Mouse (Mus musculus): ENCODE data around the gene Kcnk18. TPM values are rescaled to one million over a fixed set of nuclear protein-coding genes. Genes with fewer than 3 reads are reported as not detected.

The Kcnk18 gene
- polyA plus RNA-seq, 1 experiment from 2014 or later, result not detected

GRCm38 (mm10) chr19:59265907-59266306 is 46.9 kb downstream of the Kcnk18 start:
- Histone ChIP-seq H3K27me3 (ENCODE audit: low read depth, poor library complexity, severe bottlenecking) (peaks cover 36% of the 10 kb centered on the region), H3K4me1 (peaks cover 18% of the 10 kb centered on the region), H3K9me3 (replicated peaks) (no peaks in the 10 kb centered on the region), H3K27ac (no peak overlapping the region), H3K4me3 (no peak overlapping the region), H3K36me3 (no peaks in the 10 kb centered on the region)
- 79% methylated on average over 6 of the region's 6 CpGs for WGBS
- no peak for DNase-seq (ENCODE audit: low spot score)

DNA sequence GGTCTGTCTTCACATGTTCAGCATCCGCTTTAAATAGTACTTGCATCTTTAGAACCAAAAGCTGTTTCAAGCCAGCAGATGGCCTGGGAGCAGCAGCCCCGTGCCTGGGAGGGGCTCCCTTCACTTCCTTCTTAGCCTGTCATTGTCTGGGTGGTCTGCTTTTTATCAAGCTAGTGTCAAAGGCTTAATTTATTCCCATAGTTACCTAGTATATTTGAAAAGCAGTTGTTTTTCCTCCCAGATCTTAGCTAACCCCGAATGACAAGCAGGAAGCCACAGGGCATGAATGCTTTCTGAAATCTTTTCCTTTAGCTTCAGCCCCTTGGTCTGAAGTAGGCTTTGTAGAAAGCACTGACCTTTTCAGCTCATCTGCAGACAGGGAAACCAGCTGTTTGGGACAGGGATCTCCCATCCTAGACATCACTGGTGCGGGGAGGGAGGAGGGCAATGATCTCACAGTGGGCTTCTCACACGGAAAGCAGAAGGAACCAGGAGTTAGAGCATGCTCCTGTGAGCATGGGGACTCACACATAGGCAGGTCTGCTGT is 48.5 kb downstream of the Kcnk18 start:
- Histone ChIP-seq H3K4me1 (peaks cover 11% of the 10 kb centered on the region), H3K4me3 (no peak overlapping the region), H3K27ac (no peak overlapping the region), H3K27me3 (ENCODE audit: low read depth, poor library complexity, severe bottlenecking) (peaks cover 21% of the 10 kb centered on the region), H3K36me3 (no peaks in the 10 kb centered on the region), H3K9me3 (replicated peaks) (no peaks in the 10 kb centered on the region)
- WGBS, result 12% methylated on average over 5 of the region's 5 CpGs
- DNase-seq (ENCODE audit: low spot score), result no peak

- H3K4me3 ChIP-seq, result no peak overlapping the region
- no peaks in the 10 kb centered on the region for H3K9me3 ChIP-seq (replicated peaks)
- WGBS, result 94% methylated on average over 7 of the region's 7 CpGs
- DNase-seq (ENCODE audit: low spot score), result no peak
- H3K4me1 ChIP-seq, result no peaks in the 10 kb centered on the region
- no peaks in the 10 kb centered on the region for H3K27me3 ChIP-seq (ENCODE audit: low read depth, poor library complexity, severe bottlenecking)
- H3K36me3 ChIP-seq, result no peaks in the 10 kb centered on the region
- no peak overlapping the region for H3K27ac ChIP-seq
Measured at GRCm38 (mm10) chr19:59273190-59273589, 54.2 kb downstream of the Kcnk18 start.

GRCm38 (mm10) chr19:59276354-59276753 is 57.3 kb downstream of the Kcnk18 start:
- no peaks in the 10 kb centered on the region for H3K36me3 ChIP-seq
- no peak overlapping the region for H3K27ac ChIP-seq
- no peaks in the 10 kb centered on the region for H3K9me3 ChIP-seq (replicated peaks)
- no peak for DNase-seq (ENCODE audit: low spot score)
- no peaks in the 10 kb centered on the region for H3K27me3 ChIP-seq (ENCODE audit: low read depth, poor library complexity, severe bottlenecking)
- no peak overlapping the region for H3K4me3 ChIP-seq
- 91% methylated on average over 7 of the region's 7 CpGs for WGBS
- H3K4me1 ChIP-seq, result peaks cover 4% of the 10 kb centered on the region

- H3K4me1 ChIP-seq, result peaks cover 4% of the 10 kb centered on the region
- H3K9me3 ChIP-seq (replicated peaks), result no peaks in the 10 kb centered on the region
- H3K4me3 ChIP-seq, result no peak overlapping the region
- no peaks in the 10 kb centered on the region for H3K36me3 ChIP-seq
- H3K27ac ChIP-seq, result no peak overlapping the region; the same call in 1 of the 2 replicates
- no peak for DNase-seq (ENCODE audit: low spot score)
- H3K27me3 ChIP-seq (ENCODE audit: low read depth, poor library complexity, severe bottlenecking), result no peaks in the 10 kb centered on the region
Measured at GRCm38 (mm10) chr19:59280841-59281240, 61.8 kb downstream of the Kcnk18 start.

GRCm38 (mm10) chr19:59282001-59282400 is 63.0 kb downstream of the Kcnk18 start:
- H3K9me3 ChIP-seq (replicated peaks), result no peaks in the 10 kb centered on the region
- no peak overlapping the region for H3K4me3 ChIP-seq
- no peak overlapping the region for H3K27ac ChIP-seq
- no peak for DNase-seq (ENCODE audit: low spot score)
- peaks cover 4% of the 10 kb centered on the region for H3K4me1 ChIP-seq
- H3K27me3 ChIP-seq (ENCODE audit: low read depth, poor library complexity, severe bottlenecking), result no peaks in the 10 kb centered on the region
- 92% methylated on average over 3 of the region's 3 CpGs for WGBS
- no peaks in the 10 kb centered on the region for H3K36me3 ChIP-seq

Other genes with a start within 250 kb of the Kcnk18 start
- gene Shtn1, start 143.1 kb upstream of the Kcnk18 start, polyA plus RNA-seq (2016; fragmentation: Nextera tagmentation; extraction: Ambion mirVana), result 0.18 and 0.28 TPM in 2 replicates
- gene Vax1, start 49.2 kb upstream of the Kcnk18 start, polyA plus RNA-seq (2016; fragmentation: Nextera tagmentation; extraction: Ambion mirVana), result not detected in 2 replicates
- 7.5 and 9.7 TPM in 2 replicates for gene Slc18a2, start 41.7 kb downstream of the Kcnk18 start, polyA plus RNA-seq (2016; fragmentation: Nextera tagmentation; extraction: Ambion mirVana)
- gene Rps12-ps3, start 103.1 kb downstream of the Kcnk18 start, polyA plus RNA-seq (2016; fragmentation: Nextera tagmentation; extraction: Ambion mirVana), result 7.6 and 11.1 TPM in 2 replicates
- gene Pdzd8, start 126.6 kb downstream of the Kcnk18 start, polyA plus RNA-seq (2016; fragmentation: Nextera tagmentation; extraction: Ambion mirVana), result 10.7 and 12.4 TPM in 2 replicates
- 12.0 and 12.7 TPM in 2 replicates for gene Emx2, start 239.2 kb downstream of the Kcnk18 start, polyA plus RNA-seq (2016; fragmentation: Nextera tagmentation; extraction: Ambion mirVana)

Data from limb, embryonic 10.5 days (tissue).